Mouse (Mus musculus) testis, adult 2 months (tissue): Measurements from ENCODE around the gene Prkcz. TPM values are rescaled to one million over a fixed set of nuclear protein-coding genes. Genes with fewer than 3 reads are reported as not detected.

Source experiments
- H3K27ac ChIP-seq: fragments of 200-500 bp; 2 replicates; pipeline ENCODE4 v1.5.1; 2012; ENCODE audit warnings: low read depth, low read length; ENCODE audit not compliant: control insufficient read depth, insufficient read depth
- H3K27me3 ChIP-seq: fragments of 200-500 bp; 2 replicates; pipeline ENCODE4 v1.6.1; 2012; ENCODE audit warnings: mild to moderate bottlenecking, low read length, moderate library complexity; ENCODE audit not compliant: control insufficient read depth, insufficient read depth
- H3K36me3 ChIP-seq: fragments of 200-500 bp; 2 replicates; pipeline ENCODE4 v1.6.1; 2012; ENCODE audit warnings: mild to moderate bottlenecking, low read length; ENCODE audit not compliant: control insufficient read depth, insufficient read depth
- H3K4me1 ChIP-seq: fragments of 200-500 bp; 2 replicates; pipeline ENCODE4 v1.6.1; 2012; ENCODE audit warnings: low read length; ENCODE audit not compliant: control insufficient read depth, insufficient read depth
- H3K4me3 ChIP-seq: fragments of 200-500 bp; 2 replicates; pipeline ENCODE4 v1.5.1; 2012; ENCODE audit warnings: low read depth, mild to moderate bottlenecking, low read length, moderate library complexity, mixed read lengths; ENCODE audit not compliant: control insufficient read depth
- CTCF ChIP-seq: fragments of 200-500 bp; IDR thresholded peaks from 2 replicates; pipeline ENCODE4 v1.5.1; 2012; ENCODE audit warnings: low read depth, mild to moderate bottlenecking, inconsistent platforms, low read length, moderate library complexity; ENCODE audit not compliant: control insufficient read depth, insufficient read depth, insufficient replicate concordance
- POLR2A ChIP-seq: fragments of 200-500 bp; IDR thresholded peaks from 2 replicates; pipeline ENCODE4 v1.6.1; 2012; ENCODE audit warnings: low read depth, mild to moderate bottlenecking, inconsistent platforms, low read length, moderate library complexity; ENCODE audit not compliant: control insufficient read depth
- polyA plus RNA-seq: library from polyadenylated mRNA; depleted of rRNA; stranded (reverse); fragments of >200 nt; gene quantifications from 2 replicates; pipeline ENCODE4 v1.2.3, GENCODE M21; 2012

The Prkcz gene
- polyA plus RNA-seq, 1 experiment = 16.5 TPM

DNA sequence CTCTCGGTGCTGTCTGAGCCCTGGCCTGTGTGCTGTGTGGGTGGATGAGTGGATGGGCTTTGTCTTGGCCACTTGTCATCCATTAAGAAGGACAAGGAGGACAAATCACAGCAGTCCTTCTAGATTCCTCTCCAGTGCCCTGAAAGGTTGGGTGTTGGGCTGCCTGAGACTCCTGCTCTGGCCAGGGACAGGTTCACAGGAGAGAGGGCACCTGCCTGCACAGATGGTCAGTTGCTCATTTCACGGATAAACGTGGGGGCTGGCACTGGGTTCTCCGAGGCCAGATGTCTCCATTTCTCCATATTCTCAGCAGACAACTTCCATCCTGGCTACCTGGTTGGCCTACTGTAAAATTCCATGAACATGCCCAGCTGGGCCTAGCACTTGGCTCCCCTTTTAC is 62.3 kb downstream of the Prkcz start:
- H3K4me1 ChIP-seq = no peaks in the 10 kb centered on the region; the same call in 1 of the 2 replicates
- no peaks in the 10 kb centered on the region for H3K27me3 ChIP-seq
- TF ChIP-seq POLR2A (no peak), CTCF (no peak)
- H3K4me3 ChIP-seq = no peak overlapping the region
- no peak overlapping the region for H3K27ac ChIP-seq
- H3K36me3 ChIP-seq = no peaks in the 10 kb centered on the region

DNA sequence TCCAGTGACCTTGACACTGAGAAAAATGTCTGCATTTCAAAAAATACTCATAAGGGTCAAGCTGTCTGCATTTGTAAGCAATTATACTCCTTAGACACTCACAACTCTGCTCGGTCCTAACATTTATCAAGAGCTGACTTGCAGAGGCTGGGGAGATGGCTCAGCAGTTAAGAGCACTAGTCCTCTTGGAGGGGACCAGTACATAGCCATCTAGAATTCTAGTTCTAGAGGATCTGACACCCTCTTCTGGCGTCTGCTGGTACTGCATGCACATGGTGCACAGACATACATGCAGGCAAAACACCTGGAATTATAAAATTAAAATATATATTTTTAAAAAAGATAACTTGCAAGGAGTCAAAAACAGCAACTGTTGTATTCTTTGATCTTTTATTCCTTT is 64.1 kb downstream of the Prkcz start:
- TF ChIP-seq POLR2A = no peak
- TF ChIP-seq CTCF = no peak
- no peaks in the 10 kb centered on the region for H3K27me3 ChIP-seq

DNA sequence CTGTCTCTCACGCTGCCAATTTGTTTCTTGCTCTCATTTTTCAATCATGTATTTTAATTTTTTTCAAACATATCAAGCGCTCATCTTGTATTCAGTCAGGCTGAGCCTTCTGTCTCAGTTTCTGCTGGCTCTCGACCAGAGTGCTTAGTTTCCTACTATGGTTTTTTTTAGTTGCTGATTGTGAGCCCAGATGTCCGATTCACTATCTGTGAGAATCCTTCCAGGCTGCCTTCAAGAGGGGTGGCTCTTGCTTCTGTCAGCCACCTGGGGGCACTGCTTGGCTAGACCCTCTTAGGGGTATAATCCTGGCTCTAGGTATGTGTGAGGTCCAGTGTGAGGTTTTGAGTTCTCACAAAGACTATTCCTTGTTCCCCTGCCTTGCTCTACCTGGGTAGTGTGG is 65.2 kb downstream of the Prkcz start:
- TF ChIP-seq POLR2A (no peak), CTCF (no peak)
- no peaks in the 10 kb centered on the region for H3K27me3 ChIP-seq
- no peaks in the 10 kb centered on the region for H3K36me3 ChIP-seq
- no peaks in the 10 kb centered on the region; the same call in 1 of the 2 replicates for H3K4me1 ChIP-seq
- no peak overlapping the region for H3K4me3 ChIP-seq
- no peak overlapping the region for H3K27ac ChIP-seq

More for the DNA sequence above, 64.1 kb downstream of the Prkcz start:
- H3K36me3 ChIP-seq = no peaks in the 10 kb centered on the region
- H3K4me3 ChIP-seq = no peak overlapping the region
- H3K27ac ChIP-seq = no peak overlapping the region
- no peaks in the 10 kb centered on the region; the same call in 1 of the 2 replicates for H3K4me1 ChIP-seq

DNA sequence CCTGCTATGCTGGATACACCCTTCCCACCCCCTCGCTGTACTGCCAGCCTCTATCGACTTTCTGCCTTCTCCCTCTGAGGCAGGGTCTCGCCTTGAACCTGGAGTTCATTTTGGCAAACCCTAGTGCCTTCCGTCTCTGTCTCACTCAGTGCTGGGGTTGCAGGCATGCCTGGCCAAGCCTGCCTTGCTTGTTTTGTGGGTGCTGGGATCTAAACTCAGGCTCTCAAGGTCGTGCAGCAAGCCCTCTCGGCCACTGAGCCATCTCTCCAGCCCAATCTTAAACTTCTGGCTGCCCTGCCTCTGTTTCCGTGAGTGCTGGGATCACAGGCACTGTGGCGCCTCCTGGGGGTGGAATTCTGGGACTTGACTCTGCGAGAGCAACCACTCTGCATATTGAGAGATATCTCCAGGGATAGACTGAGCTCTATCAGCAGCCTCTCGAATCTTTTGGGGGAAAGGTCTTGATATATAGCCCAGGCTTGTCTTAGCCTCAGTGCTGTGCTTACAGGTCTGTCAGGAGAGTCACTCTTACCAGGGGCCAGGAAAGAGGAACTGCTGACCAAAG is 66.1 kb downstream of the Prkcz start:
- Histone ChIP-seq H3K27me3 (no peaks in the 10 kb centered on the region), H3K27ac (no peak overlapping the region), H3K4me3 (no peak overlapping the region), H3K36me3 (no peaks in the 10 kb centered on the region), H3K4me1 (no peaks in the 10 kb centered on the region; the same call in 1 of the 2 replicates)
- TF ChIP-seq POLR2A = no peak

DNA sequence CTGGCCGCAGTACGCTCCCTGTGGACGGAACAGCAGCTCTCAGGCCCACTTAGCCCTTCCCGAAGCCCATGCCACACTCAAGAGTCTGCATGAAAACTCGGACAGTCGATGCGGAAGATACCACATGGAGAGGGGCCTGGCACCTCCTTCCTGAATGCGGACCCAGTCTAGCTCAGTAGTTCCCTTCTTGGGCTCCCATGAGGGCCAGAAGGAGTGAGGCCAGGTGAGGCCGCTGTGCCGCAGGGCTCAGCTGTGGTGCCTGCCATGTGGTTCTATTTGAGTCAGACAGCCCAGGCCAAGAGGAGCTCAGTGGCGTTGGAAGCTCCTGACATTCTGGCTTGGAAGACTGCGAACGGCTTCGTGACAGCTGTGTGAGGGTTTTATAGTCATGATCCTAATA is 66.8 kb downstream of the Prkcz start:
- Histone ChIP-seq H3K4me1 (no peaks in the 10 kb centered on the region), H3K27me3 (no peaks in the 10 kb centered on the region), H3K27ac (no peak overlapping the region), H3K4me3 (no peak overlapping the region), H3K36me3 (no peaks in the 10 kb centered on the region)
- TF ChIP-seq POLR2A (no peak), CTCF (no peak)

DNA sequence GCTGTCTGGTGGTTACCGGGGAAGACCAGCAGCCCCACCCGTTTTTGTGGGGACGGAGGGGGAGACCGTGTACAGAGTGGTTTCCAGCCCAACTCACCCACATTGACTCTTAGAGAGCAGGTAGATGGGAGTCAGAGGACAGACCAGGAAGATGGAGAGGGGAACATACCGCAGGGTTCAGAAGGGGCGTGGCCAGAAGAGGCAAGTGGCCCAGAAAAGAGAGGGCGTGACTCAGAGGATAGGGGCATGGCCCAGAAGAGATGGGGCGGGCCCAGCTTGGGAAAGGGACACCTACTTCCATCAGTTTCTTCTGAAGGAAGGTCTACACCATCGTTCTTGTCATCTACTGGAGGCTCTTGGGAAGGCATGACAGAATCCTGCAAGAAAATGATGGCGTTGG is 68.3 kb downstream of the Prkcz start:
- TF ChIP-seq CTCF (no peak), POLR2A (no peak)
- no peak overlapping the region for H3K27ac ChIP-seq
- no peaks in the 10 kb centered on the region for H3K36me3 ChIP-seq
- no peak overlapping the region for H3K4me3 ChIP-seq
- H3K27me3 ChIP-seq = no peaks in the 10 kb centered on the region
- no peaks in the 10 kb centered on the region for H3K4me1 ChIP-seq

DNA sequence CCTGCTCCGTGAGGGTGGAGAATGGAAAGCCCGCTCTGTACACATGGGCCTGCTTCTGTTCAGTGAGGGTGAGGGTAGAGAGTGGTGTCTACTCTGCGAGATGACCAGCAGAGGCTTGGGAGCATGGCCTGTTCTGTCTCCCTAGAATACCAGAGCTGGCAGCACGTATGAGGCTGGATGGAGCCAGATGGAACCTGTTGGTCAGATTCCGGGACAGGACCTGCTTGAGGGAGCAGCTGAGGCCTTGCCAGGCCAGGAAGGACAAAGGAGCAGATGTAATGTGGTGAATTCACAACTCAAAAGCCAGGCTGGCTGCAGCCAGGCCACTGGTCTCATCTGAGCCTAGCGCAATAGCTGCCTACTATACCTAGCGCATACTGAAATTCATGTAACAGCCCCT is 71.1 kb downstream of the Prkcz start:
- H3K4me3 ChIP-seq = no peak overlapping the region
- H3K27me3 ChIP-seq = no peaks in the 10 kb centered on the region
- TF ChIP-seq CTCF (no peak), POLR2A (no peak)
- no peak overlapping the region for H3K27ac ChIP-seq
- no peaks in the 10 kb centered on the region for H3K4me1 ChIP-seq
- no peaks in the 10 kb centered on the region for H3K36me3 ChIP-seq

DNA sequence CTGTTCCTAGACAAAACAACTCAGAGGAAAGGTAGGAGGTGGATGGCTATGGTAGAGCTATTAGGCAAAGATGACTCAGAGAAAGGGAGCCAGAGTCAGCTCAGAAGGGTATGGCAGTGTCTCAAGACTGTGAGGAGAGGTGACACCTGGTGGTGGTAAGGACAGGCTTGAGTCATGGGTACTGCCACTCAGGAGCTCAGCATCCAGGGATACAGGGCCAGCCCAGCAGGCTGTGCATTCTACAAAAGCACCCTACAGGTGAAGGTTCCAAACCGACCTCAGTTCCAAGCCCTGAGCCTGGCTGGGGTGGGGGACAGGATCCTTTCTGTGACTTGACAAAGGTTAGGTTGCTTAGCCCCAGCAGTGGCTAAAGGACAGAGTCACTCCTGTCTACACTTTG is 72.6 kb downstream of the Prkcz start:
- Histone ChIP-seq H3K27ac (no peak overlapping the region), H3K27me3 (no peaks in the 10 kb centered on the region)
- TF ChIP-seq POLR2A (no peak), CTCF (no peak)

More for the DNA sequence above, 72.6 kb downstream of the Prkcz start:
- no peaks in the 10 kb centered on the region for H3K4me1 ChIP-seq
- no peaks in the 10 kb centered on the region for H3K36me3 ChIP-seq
- H3K4me3 ChIP-seq = no peak overlapping the region
